Mouse (Mus musculus) myocyte (in vitro differentiated cells): ENCODE results near the gene Chrdl2. TPM values are rescaled to one million over a fixed set of nuclear protein-coding genes. Genes with fewer than 3 reads are reported as not detected.
"Not testable (repeated sequence)": the region's sequence is repeated elsewhere in the genome, so short reads cannot be mapped to it uniquely, and the experiment has no call there.

Source experiments
- H3K27me3 ChIP-seq: one replicate; pipeline ENCODE4 v1.6.1; 2011; ENCODE audit not compliant: control insufficient read depth, insufficient read depth, insufficient read length
- H3K36me3 ChIP-seq: one replicate; pipeline ENCODE4 v1.6.1; 2011; ENCODE audit not compliant: control insufficient read depth, insufficient read depth
- H3K4me2 ChIP-seq: one replicate; pipeline ENCODE4 v1.6.1; 2011; ENCODE audit warnings: low read depth, control low read depth
- H3K4me3 ChIP-seq: one replicate; pipeline ENCODE4 v1.5.1; 2011; ENCODE audit warnings: mild to moderate bottlenecking, control low read depth, moderate library complexity
- H3K79me2 ChIP-seq: one replicate; pipeline ENCODE4 v1.6.1; 2011; ENCODE audit not compliant: control insufficient read depth, insufficient read depth
- H3ac ChIP-seq: one replicate; pipeline ENCODE4 v1.6.1; 2011; ENCODE audit not compliant: control insufficient read depth, insufficient read length
- CEBPB ChIP-seq: IDR thresholded peaks from 2 replicates; pipeline ENCODE4 v1.6.1; 2011; ENCODE audit warnings: mild to moderate bottlenecking, moderate library complexity; ENCODE audit not compliant: poor library complexity, insufficient read depth, severe bottlenecking
- E2F4 ChIP-seq: IDR thresholded peaks from one replicate; pipeline ENCODE4 v1.6.1; 2011; ENCODE audit warnings: mild to moderate bottlenecking, control low read depth, moderate library complexity; ENCODE audit not compliant: insufficient read depth
- MAX ChIP-seq: IDR thresholded peaks from one replicate; pipeline ENCODE4 v1.6.1; 2011; ENCODE audit warnings: low read depth, mild to moderate bottlenecking, control low read depth
- MYOD1 ChIP-seq, 3 experiments: IDR thresholded peaks; one replicate each; pipeline ENCODE4 v1.6.1; 2011; ENCODE audit warnings: control low read depth in 2 of 3, low read depth in 2 of 3, mild to moderate bottlenecking in 2 of 3, moderate library complexity in 1 of 3; ENCODE audit not compliant: insufficient read length in 2 of 3, control insufficient read depth in 1 of 3
- MYOG ChIP-seq, 3 experiments: IDR thresholded peaks; one replicate each; pipeline ENCODE4 v1.6.1; 2011; ENCODE audit warnings: control low read depth in 2 of 3, low read depth in 2 of 3, mild to moderate bottlenecking in 2 of 3; ENCODE audit not compliant: insufficient read length in 2 of 3, control insufficient read depth in 1 of 3, insufficient read depth in 1 of 3
- POLR2A ChIP-seq: IDR thresholded peaks from one replicate; pipeline ENCODE4 v1.6.1; 2011; ENCODE audit warnings: low read depth, mild to moderate bottlenecking, control low read depth, moderate library complexity; ENCODE audit not compliant: insufficient read length
- POLR2AphosphoS2 ChIP-seq: IDR thresholded peaks from one replicate; pipeline ENCODE4 v1.6.1; 2011; ENCODE audit warnings: low read depth, control low read depth; ENCODE audit not compliant: insufficient read length
- REST ChIP-seq: IDR thresholded peaks from one replicate; pipeline ENCODE4 v1.6.1; 2011; ENCODE audit warnings: mild to moderate bottlenecking, control low read depth, moderate library complexity; ENCODE audit not compliant: insufficient read depth, insufficient read length
- SRF ChIP-seq: IDR thresholded peaks from one replicate; pipeline ENCODE4 v1.6.1; 2011; ENCODE audit warnings: low read depth; ENCODE audit not compliant: control insufficient read depth, insufficient read length
- TCF12 ChIP-seq: IDR thresholded peaks from one replicate; pipeline ENCODE4 v1.6.1; 2011; ENCODE audit warnings: mild to moderate bottlenecking, control low read depth; ENCODE audit not compliant: poor library complexity, insufficient read depth, severe bottlenecking
- TCF3 ChIP-seq: IDR thresholded peaks from one replicate; pipeline ENCODE4 v1.6.1; 2011; ENCODE audit warnings: low read depth, control low read depth; ENCODE audit not compliant: insufficient read length
- USF1 ChIP-seq: IDR thresholded peaks from one replicate; pipeline ENCODE4 v1.6.1; 2011; ENCODE audit warnings: low read depth, mild to moderate bottlenecking, control low read depth, moderate library complexity
- polyA plus RNA-seq: library from polyadenylated mRNA; unstranded; fragments of >200 nt; fragmentation: generic; extraction: Trizol; gene quantifications from one replicate; pipeline ENCODE4 v1.2.1, GENCODE M21; 2012; ENCODE audit warnings: missing spikeins

Gene Chrdl2
- polyA plus RNA-seq = not detected

- Histone ChIP-seq H3K27me3 (peaks cover 48% of the 10 kb centered on the region), H3K79me2 (no peaks in the 10 kb centered on the region), H3K4me3 (no peak within 1 kb of the TSS), H3ac (no peak within 1 kb of the TSS), H3K4me2 (no peak within 1 kb of the TSS), H3K36me3 (no peaks in the 10 kb centered on the region)
- TF ChIP-seq E2F4 = no peak
- TF ChIP-seq REST = no peak
- TF ChIP-seq POLR2A = no peak
- no peak for TF ChIP-seq USF1
- TF ChIP-seq TCF3 = no peak
These were observed at the start of gene Chrdl2 for GRCm38 (mm10) chr7:100005790-100006189. Gene Chrdl2, plus strand, starts transcription at chr7:100006172.

GRCm38 (mm10) chr7:99957226-99957965 is 48.6 kb upstream of the Chrdl2 start:
- no peak overlapping the region for H3K4me2 ChIP-seq
- TF ChIP-seq SRF = no peak
- no peak for TF ChIP-seq POLR2AphosphoS2
- no peak for TF ChIP-seq USF1
- TF ChIP-seq MYOG (IDR thresholded peaks at IDR 0.05; ENCODE audit: control insufficient read depth in 1 of 3, insufficient read depth in 1 of 3, insufficient read length in 2 of 3, low read depth in 2 of 3) = no peak
- no peak for TF ChIP-seq POLR2A
- no peak for TF ChIP-seq E2F4
- no peak for TF ChIP-seq MAX
- TF ChIP-seq MYOD1 (IDR thresholded peaks at IDR 0.05; ENCODE audit: control insufficient read depth in 1 of 3, insufficient read length in 2 of 3, low read depth in 2 of 3) = no peak
- no peak for TF ChIP-seq TCF12
- no peak for TF ChIP-seq CEBPB
- TF ChIP-seq REST = no peak
- TF ChIP-seq TCF3 = no peak
- peaks cover 10% of the 10 kb centered on the region for H3K79me2 ChIP-seq
- no peak overlapping the region for H3ac ChIP-seq
- H3K36me3 ChIP-seq = no peaks in the 10 kb centered on the region
- no peaks in the 10 kb centered on the region for H3K27me3 ChIP-seq
- no peak overlapping the region for H3K4me3 ChIP-seq

GRCm38 (mm10) chr7:99960571-99960970 is 45.4 kb upstream of the Chrdl2 start:
- H3K4me3 ChIP-seq, H3ac ChIP-seq, H3K4me2 ChIP-seq, H3K27me3 ChIP-seq, H3K36me3 ChIP-seq: not testable (repeated sequence)
- H3K79me2 ChIP-seq = peaks cover 31% of the 10 kb centered on the region

- no peaks in the 10 kb centered on the region for H3K36me3 ChIP-seq
- H3ac ChIP-seq = no peak overlapping the region
- no peak for TF ChIP-seq USF1
- no peak for TF ChIP-seq MAX
- no peak for TF ChIP-seq POLR2A
- no peak for TF ChIP-seq POLR2AphosphoS2
- no peak for TF ChIP-seq MYOD1 (IDR thresholded peaks at IDR 0.05; ENCODE audit: control insufficient read depth in 1 of 3, insufficient read length in 2 of 3, low read depth in 2 of 3)
- no peak for TF ChIP-seq MYOG (IDR thresholded peaks at IDR 0.05; ENCODE audit: control insufficient read depth in 1 of 3, insufficient read depth in 1 of 3, insufficient read length in 2 of 3, low read depth in 2 of 3)
- no peak for TF ChIP-seq E2F4
- TF ChIP-seq CEBPB = no peak
- no peak for TF ChIP-seq TCF3
- TF ChIP-seq TCF12 = no peak
- H3K4me2 ChIP-seq = no peak overlapping the region
- no peak overlapping the region for H3K4me3 ChIP-seq
- H3K79me2 ChIP-seq = peaks cover 38% of the 10 kb centered on the region
- no peaks in the 10 kb centered on the region for H3K27me3 ChIP-seq
These were observed 44.5 kb upstream of the Chrdl2 start for GRCm38 (mm10) chr7:99961518-99961917.

GRCm38 (mm10) chr7:99962536-99963236 is 43.3 kb upstream of the Chrdl2 start:
- no peak for TF ChIP-seq CEBPB
- no peak for TF ChIP-seq MAX
- TF ChIP-seq SRF = no peak
- TF ChIP-seq POLR2A = no peak
- no peak for TF ChIP-seq REST
- no peak for TF ChIP-seq TCF12
- no peak for TF ChIP-seq USF1
- peaks cover 45% of the 10 kb centered on the region for H3K79me2 ChIP-seq
- no peak overlapping the region for H3K4me3 ChIP-seq
- no peaks in the 10 kb centered on the region for H3K27me3 ChIP-seq
- no peak overlapping the region for H3K4me2 ChIP-seq
- H3ac ChIP-seq = no peak overlapping the region
- no peaks in the 10 kb centered on the region for H3K36me3 ChIP-seq
